Mouse (Mus musculus) colon, adult 2 months (tissue): ENCODE data around the gene Ankdd1b. TPM values are rescaled to one million over a fixed set of nuclear protein-coding genes. Genes with fewer than 3 reads are reported as not detected.

Experiments used
- polyA plus RNA-seq: library from polyadenylated mRNA; depleted of rRNA; stranded (reverse); fragments of >200 nt; gene quantifications from 2 replicates; pipeline ENCODE4 v1.2.3, GENCODE M21; 2012; rRNA removed

Gene Ankdd1b
- 1.8 and 3.6 TPM in 2 replicates for polyA plus RNA-seq

DNA sequence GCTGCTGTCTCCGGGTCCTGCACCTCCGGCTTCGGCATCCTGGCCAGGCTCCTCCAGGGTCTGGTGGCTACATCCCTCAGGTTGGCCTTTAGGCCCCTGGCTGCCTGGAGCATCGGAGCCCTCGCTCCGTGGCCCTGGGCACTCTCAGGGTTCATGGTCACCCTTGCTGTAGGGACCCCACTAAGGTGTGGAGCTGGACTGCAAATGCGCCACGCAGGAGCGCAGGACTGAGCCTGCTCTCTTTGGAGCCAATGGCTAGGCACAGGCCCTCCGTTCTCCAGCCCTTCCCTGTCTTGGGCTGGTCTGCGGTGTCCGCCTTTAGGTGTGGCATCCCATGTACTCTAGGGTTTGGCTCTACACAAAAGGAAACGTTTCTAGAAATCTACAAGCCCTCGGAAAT is at the start of gene Ankdd1b:
Ankdd1b (minus strand) TSS at position 242 of the 400 bp plus-strand sequence.

GRCm38 (mm10) chr13:96490433-96490832 is 19.4 kb upstream of the Ankdd1b start, which contains the start of gene Gm17622:
Gm17622 (plus strand) TSS chr13:96490733.

GRCm38 (mm10) chr13:96388042-96388888 is 82.7 kb downstream of the Ankdd1b start, which contains the start of gene Poc5:
Poc5 (plus strand) TSS chr13:96388294.

Other genes with a start within 250 kb of the Ankdd1b start
- 3.2 and 4.1 TPM in 2 replicates for gene Poc5, start 82.9 kb downstream of the Ankdd1b start, polyA plus RNA-seq
- gene Gm17622, start 19.5 kb upstream of the Ankdd1b start, polyA plus RNA-seq, result not detected in 2 replicates
- gene Polk, start 71.4 kb upstream of the Ankdd1b start, polyA plus RNA-seq, result 1.1 and 1.2 TPM in 2 replicates
- 14.7 and 21.7 TPM in 2 replicates for gene Col4a3bp, start 71.4 kb upstream of the Ankdd1b start, polyA plus RNA-seq
- gene Hmgcr, start 199.7 kb upstream of the Ankdd1b start, polyA plus RNA-seq, result 21.0 and 23.3 TPM in 2 replicates